Mouse (Mus musculus): Measurements from ENCODE around the gene St6galnac1.
"Not testable (repeated sequence)": the region's sequence is repeated elsewhere in the genome, so short reads cannot be mapped to it uniquely, and the experiment has no call there.

St6galnac1 gene

DNA sequence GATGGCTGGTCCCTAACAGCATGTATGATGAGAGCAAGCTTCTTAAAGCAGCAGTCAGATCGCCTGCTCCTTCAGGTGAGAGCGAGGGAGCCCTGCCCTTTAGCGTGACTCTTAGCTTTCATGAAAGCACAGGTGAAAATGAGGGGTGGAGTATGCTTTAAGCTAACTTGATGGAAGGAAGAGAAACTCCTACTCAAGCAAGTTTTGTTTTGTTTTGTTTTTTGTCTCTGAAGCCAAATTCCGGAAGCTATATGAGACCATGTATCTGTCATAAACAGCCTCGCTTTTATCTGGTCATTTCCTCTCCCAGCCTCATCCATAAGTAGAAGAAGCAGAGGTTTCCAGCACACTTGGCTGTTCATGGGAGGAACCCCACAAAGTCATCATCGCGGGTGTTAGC, at the start of gene St6galnac1:
Gene St6galnac1, minus strand, starts transcription at position 101 of the 400 bp plus-strand sequence.
- DNase-seq (ENCODE audit: low read depth, low spot score): no peak

DNA sequence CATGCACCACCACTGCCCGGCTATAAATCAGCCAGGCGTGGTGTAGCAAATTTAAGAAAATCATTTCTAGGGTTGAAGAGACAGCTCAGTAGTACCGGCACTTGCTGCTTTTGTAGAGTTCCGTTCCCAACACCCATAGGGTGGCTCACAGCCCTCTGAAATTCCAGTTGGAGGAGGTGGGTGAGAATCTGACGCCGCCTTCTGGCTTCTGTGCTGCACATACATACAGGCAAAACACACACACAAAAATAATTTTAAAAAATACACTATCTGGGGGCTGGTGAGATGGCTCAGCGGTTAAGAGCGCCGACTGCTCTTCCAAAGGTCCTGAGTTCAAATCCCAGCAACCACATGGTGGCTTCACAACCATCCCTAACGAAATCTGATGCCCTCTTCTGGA, 48.6 kb upstream of the St6galnac1 start:
- DNase-seq (ENCODE audit: low read depth, low spot score): not testable (repeated sequence)

DNA sequence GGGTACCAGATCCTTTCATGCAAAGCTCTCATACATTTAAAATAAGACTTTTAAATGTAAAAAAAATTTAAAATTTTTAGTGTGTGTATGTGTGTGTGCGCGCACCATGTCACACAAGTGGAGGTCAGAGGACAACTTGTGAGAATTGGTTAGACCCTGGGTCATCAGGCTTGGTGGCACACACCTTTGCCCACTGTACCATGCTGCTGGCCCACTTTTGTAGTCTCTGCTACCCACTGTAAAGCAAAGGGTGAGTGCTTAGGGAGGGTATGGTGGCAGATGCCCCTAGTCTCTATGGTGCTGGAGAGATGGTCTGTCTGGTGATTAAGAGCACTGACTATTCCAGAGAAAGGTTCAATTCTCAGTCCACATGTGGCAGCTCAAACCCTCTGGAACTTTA, 47.9 kb upstream of the St6galnac1 start:
- DNase-seq (ENCODE audit: low read depth, low spot score): no peak

DNA sequence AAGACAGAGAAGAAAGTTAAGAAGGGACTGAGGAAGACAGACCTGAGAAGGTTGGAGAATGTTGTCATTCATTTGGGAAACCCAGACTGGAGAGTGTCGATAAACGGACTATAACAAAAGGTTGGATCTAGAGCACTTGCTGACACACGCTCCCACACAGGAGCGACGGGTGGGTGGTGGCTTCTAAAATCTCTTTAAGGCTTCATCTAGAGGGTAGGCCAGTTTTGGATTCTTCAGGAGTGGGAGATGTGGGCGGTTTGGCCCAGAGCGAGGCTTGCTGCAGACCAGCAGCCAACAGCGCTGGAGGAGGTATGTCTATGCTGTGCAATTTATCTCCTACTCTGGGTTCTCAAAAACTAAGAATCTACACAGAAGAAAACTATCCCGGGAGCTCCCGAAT, 47.3 kb upstream of the St6galnac1 start:
- DNase-seq (ENCODE audit: low read depth, low spot score): no peak

DNA sequence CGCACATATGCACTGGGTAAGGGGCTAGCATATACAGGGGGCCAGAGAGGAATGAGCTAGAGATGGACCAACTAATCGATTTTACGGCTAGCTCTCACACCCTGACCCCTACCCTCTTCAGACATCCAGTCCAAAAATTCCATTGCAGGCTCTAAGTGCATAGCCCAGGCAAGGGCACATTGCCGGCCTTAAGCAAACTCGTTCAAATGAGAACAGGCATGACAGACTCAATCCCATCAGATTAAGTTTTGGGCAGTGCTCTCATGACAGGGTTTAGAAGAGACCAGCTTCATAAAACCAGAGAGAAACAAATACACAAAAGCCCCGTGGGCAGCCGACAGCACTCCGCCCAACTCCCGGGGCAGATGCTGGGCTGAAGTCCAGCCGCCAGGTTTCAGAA, 46.9 kb upstream of the St6galnac1 start:
- DNase-seq (ENCODE audit: low read depth, low spot score): no peak

DNA sequence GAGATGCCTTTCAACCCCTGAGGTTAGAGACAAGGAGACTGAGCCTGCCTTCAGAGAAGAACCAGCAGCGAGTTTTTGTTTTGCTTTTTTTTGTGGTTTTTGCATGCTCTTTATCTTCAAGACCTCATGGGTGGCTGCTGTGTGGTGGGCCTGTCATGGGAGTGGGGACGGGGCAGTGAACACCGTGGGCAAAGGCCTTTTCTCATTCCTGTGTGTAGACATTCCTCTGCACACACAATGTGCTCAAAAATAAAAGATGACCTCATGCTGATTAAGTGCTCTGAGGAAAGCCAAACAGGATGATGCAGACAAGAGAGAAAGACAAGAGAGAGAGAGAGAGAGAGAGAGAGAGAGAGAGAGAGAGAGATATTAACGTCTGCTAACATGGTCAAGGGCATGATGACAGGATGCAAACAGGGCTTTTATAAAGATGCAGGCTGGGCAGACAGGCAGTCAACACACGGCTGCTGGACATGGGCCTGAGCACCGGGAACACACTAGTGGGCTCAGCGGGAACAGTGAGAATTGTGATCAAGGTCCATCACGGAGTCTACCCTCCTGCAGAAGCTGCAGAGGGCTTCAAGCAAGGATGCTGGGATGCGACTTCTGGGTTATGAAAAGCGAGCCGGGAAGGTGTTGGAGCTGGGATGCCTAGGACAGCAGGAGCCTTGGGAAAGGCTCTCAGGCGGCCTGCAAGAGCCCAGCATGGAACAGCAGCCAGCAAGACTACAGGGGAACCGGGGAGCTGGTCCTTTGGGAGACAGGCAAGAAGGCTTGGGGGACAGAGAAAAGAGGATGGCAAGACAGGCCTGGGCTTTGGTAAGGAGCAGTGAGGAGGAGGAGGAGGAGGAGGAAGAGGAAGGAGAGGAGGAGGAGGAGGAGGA, 46.0 kb upstream of the St6galnac1 start:
- DNase-seq (ENCODE audit: low read depth, low spot score): no peak

DNA sequence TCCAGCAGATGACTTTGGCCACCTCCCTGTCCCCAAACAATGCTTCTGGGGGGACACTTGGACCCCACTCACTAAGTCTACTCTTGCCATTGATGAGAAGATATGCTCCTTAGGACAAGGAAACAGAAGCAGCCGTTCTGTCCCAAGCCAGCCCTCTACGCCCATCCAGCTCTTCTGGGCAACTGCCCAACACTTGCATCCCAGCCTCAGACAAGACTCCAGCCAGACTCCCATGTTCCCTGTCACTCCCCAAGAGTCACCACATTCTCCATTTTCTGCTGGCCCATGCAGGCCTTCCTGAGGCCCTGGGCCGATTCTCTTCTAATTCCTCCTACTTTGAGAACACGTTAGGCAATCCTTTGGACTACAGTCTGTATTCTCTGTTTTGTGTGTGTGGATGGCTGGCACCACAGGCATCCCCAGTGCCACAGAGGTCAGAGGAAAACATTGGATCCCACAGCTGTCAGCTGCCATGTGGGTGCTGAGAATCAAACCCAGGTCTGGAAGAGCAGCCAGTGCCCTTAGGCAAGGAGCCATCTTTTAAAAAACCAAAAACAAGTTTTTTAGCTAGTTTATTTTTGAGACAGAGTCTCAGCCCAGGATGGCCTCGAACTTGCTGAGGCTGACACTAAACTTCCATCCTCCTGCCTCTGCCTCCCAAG, 44.8 kb upstream of the St6galnac1 start:
- no peak for DNase-seq (ENCODE audit: low read depth, low spot score)

DNA sequence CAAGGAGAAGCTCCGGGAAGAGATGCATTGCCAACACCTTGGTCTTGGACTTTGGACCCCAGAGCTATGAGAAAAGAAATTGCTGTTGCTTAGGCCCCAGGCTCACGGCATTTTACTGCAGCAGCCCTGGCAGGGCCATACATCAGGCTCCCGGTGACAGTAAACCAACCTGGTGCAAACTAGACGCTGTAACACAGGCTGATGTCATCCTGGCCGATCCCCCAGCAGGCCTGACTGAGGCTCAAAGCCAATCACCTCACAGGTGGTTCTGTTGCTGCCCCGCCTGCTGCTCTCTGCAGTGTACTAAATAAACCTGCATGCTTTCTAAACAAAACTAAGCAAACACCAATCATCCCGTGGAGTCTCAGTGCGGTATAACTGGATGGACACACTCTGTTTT, 43.4 kb upstream of the St6galnac1 start:
- no peak for DNase-seq (ENCODE audit: low read depth, low spot score)

DNA sequence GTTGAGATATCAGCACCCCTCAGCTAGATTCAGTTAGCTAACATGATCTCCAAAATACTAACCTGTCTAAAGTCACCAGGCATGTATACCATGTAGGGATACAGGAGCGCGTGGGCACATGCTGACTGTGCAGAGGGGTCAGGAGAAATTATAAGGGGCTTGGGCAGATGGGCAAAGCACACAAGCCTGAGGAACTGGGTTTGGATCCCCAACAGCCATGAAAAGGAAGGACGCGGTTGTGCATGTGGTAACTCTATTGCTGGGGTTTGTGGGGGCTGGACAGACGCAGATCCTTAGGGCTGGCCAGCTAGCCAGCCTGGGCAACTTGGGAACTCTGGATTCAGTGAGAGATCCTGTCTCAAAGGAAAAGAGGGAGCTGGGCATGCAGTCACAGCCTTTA, 42.3 kb upstream of the St6galnac1 start:
- DNase-seq (ENCODE audit: low read depth, low spot score): no peak

DNA sequence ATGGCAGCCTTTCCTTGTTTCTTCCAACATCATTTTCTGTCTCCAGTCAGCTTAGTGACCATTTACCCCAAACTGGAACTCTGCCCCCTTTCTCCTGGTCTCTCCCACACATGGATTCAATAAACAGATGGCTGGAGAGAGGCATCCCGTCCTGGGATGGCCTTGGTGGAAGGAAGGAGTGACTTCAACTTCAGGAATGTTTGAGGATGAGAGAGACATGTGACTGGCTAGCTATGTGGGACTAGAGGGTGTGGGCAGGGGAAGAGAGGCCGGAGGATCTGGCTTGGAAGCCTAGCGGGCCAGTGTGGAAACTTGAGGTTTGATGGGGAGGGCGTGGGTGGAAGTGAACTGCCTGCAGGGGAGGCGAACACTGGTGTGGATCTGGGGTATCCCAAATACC, 41.5 kb upstream of the St6galnac1 start:
- no peak for DNase-seq (ENCODE audit: low read depth, low spot score)

DNA sequence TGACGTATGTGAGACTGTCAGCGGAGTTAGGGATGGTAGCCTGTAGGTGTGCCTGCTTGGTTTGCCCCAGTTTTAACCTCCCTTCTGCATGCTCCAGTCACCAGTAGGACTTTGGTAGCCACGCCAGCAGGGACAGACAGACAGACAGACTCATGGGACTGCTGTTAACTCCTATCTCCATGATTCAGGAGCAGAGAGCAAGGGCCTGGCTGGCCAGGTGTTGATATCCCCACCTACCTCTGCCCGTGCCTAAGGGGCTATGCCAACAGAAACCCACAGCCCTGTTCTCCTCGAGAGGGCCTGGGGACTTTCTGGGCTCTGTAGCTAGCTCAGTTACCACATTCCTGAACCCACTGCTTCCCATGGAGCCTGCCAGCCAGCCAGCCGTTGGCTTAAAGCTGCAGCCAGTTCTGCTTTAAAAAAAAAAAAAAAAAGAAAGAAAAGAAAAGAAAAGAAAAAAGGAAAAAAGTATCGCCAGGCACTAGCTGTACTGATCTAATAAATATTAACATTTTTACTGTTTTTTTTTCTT, 39.6 kb upstream of the St6galnac1 start:
- DNase-seq (ENCODE audit: low read depth, low spot score): no peak

DNA sequence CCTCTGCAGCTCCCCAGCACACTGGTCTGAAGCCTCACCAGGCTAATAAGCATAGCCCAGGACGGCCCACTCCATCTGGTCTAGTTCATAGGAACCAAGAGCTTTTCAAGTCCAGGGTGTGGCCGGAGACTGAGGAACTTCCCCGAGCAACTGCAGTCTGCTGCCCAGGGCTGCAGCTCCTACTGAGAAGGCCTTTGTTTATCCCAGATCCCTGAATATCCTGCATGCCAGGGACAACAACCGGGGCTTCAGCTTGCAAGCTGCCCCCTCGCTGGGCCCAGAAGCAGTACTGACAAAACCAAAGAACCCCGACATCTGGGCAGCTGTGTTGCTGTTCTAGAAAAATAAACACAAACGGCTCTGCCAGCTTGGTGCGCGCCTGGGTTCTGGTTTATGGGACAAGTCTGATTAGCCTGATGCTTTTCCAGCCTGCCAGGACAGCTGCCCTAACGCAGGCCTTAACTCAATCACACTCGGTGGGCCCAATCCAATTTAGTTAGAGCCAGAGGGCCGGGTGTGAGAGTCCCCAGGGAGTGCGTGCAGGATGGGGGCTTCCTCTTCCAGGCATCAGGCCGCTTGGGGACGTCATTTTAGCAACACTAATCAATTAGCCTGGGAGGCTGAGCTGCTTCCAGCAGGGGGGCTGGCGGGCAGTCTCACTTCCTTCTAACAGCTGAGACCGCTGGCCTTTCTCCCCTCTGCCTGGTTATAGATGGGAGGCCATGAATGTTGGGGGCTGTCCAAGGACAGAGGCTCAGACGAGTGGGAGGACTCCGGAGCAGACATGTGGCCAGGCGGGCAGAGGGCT, 39.0 kb upstream of the St6galnac1 start:
- DNase-seq (ENCODE audit: low read depth, low spot score): no peak

DNA sequence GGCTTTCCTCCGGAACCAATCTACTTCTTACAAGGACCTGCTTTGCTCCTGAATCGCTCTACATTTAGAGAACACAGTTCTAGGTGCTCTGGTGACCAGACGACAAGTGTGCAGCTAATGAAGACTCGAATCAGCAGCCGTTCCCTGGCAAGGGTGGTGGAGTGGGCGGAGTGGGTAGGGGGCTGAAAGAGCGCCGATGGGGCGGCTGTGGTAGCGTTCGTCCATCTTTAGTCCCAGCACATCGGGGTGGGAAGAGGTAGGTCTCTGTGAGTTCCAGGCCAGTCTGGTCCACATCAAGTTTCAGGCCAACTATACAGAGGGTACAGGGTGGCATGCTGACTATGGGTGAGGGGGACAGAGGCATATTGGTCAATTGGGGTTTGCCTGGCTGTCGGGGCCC, 38.3 kb upstream of the St6galnac1 start:
- no peak for DNase-seq (ENCODE audit: low read depth, low spot score)

DNA sequence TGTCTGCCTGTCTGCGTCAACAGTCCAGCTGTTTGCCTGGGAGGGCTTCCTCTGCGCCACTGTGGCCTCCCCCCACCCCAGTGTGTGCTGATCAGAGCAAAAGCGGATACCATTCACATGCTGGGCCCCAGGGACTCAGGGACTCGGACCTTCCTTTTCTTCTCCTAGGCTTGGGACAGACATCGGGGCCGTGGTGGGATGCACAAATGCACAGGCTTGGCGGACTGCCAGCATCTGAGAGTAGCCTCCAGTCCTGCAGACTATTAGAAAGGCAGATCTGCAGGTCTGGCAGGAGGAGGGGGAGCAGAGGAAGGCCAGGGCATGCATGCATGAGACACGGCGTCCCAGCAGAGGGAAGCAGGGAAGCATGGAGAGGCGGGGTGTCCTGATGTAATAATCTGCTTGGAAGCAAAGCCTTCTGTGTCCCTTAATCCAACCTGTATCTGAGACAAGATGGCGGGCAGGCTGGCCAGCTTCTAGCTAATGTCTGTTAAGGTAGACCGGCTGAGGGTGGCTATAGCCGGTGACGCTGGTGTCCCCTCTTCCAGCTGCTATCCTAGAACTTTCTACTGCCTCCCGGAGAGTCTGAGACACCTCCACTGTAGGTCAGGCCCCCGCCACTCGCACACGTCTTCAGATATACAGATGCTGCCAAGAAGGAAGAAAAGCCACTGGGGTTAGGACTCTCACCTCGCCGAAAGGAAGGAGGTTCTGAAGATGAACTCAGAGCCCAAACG, 37.7 kb upstream of the St6galnac1 start:
- DNase-seq (ENCODE audit: low read depth, low spot score): peak; percentile 81

DNA sequence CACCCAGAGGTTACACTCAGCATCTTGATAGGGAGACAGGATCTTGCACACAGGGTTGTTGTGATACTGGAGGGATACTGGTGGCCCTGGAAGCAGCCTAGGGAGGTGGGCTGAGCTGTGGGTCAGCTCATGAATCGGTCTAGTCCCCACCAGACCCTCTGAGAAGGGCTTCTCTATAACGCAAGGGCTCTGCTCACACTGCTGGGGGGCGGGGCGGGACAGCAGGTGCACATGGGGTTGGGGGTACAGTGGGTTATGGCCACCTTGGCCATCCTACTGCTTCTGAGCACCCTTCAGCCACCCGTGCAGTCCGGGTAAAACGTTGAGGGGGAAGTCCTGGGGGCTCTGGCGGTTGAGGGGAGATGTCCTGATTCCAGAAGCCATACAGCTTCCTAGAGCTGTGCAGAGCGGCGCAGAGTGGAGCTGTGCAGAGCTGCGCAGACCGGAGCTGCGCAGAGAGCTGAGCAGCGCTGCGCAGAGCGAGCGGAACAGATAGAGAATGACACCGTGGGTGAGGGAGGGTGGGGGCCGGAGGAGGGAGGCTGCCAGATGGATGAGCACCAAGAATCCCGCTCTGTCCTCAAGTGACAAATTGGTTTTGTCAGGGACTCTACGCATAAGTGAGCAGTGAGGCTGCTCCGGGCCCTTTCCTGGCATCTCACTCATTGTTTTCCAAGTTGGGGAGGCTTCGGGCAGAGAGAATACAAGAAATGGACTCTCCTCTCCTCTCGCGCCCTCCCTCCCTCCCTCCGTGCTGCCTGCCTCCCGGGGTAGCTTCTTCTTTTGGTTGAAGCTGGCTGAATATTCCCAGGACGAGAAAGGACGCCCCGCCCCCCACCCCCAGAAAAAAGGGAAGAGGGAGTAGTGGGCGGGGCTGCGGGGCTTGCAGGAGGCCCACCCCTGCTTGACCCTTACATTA, 35.9 kb upstream of the St6galnac1 start:
- DNase-seq (ENCODE audit: low read depth, low spot score): peak; percentile 80

DNA sequence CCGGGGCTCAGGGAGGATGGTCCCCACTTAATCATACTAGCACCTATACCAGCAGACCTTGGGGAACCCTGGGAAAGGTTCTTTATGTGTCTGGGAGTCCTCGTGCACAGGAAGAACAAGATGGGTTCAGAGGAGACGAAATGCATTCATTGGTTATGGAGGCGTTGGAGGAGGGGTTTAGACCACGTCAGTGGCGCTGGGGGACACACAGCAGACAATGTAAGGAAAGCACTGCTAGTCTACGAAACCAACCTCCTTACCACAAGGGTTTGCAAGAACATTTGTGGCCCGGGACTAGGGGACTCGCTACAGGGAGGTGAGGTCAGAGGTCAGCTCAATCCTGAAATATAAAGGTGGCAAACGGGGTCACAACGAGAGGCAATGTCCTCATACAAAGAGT, 35.2 kb upstream of the St6galnac1 start:
- DNase-seq (ENCODE audit: low read depth, low spot score): no peak

DNA sequence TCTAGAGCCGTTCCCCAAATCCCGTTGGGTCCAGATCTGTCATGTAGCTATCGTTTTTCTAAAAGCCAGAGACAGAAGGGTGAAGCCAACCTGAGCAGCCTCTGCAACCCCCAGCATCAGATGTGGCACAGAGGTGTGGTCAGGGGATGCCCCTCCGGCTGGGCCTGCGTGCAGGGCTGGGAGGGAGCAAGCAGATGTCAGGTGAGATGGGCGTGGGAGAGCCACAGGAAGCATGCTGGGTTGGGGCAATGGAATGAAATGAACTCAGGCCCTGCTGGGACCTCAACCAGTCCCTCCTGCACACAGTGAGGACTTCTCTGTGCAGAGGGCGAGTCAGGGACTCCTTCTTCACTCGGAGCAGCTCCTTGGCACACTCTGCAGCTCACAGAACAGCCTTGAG, 34.2 kb upstream of the St6galnac1 start:
- no peak for DNase-seq (ENCODE audit: low read depth, low spot score)

DNA sequence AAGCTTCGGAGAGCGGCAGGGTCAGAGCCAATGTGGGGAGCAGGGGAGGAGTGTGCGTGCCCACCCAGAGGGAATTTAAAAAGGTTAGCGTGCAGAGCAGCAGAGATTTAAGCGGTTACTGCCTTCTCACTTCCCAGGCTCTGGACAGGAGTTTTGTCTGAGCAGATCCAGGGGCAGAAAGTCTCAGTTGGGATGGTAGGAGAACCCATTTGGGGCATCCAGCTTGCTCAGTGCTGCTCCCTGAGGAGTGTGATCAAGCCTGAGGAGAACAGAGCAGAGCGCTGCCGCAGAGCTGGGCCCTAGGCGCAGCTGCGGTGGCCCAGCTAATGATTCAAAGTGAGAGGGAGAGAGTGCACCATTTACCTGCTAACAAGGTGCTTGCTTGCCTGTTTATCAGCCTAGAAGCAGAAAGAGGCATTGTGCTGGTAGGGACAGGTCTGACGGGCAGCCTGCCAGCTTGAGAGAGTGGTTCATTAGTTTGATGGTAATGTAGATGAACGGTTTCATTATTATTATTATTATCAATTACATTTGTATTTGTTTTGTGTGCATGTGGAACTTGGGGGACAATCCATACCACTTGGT, 33.6 kb upstream of the St6galnac1 start:
- DNase-seq (ENCODE audit: low read depth, low spot score): no peak

DNA sequence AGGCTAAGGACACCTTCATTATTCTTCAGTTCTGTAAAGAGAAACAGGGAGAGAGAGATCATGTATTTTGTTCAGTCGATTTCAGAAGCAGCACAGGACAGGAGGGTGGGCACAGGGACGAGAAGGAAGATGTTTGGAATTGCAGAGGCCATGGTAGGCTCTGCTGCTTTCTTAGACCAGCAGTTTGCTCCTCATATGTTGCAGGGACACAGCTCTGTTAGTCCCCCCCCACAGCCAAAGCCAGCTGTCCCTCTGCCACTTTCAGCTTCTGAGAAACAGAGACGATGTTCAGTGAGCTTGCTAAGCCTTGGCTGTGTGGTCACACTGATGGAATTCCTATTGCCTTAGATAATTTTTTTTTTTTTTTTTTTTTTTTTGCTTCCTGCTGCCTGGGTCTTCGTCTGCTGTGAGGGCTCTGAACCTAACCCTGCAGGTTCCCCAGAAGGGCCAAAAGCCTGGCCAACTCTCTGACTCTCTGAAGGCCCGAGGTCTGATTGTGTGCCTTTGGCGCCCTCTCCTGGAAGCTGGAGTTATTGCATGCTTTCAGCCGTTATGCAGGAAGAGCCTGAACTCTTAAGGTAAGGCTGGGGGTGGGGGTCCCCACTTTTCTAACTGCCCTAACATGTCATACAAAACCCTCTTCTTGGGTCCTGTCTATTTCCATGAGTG, 32.8 kb upstream of the St6galnac1 start:
- no peak for DNase-seq (ENCODE audit: low read depth, low spot score)
